Mouse (Mus musculus): ENCODE data around the gene Mdm4.

The Mdm4 gene

DNA sequence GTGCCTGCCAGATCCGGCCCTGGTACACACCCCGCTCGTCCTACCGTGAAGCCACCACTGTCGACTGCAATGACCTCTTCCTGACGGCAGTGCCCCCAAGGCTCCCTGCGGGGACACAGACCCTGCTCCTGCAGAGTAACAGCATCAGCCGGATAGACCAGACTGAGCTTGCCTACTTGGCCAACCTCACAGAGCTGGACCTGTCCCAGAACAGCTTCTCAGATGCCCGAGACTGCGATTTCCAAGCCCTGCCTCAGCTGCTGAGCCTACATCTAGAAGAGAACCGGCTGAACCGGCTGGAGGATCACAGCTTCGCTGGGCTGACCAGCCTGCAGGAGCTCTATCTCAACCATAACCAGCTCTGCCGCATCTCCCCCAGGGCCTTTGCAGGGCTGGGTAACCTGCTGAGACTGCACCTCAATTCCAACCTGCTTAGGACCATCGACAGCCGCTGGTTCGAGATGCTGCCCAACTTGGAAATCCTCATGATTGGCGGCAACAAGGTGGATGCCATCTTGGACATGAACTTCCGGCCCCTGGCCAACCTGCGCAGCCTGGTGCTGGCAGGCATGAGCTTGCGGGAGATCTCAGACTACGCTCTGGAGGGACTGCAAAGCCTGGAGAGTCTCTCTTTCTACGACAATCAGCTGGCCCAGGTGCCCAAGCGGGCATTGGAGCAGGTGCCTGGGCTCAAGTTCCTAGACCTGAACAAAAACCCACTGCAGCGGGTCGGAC is 92.9 kb downstream of the Mdm4 start:
- DNase-seq, result no peak

DNA sequence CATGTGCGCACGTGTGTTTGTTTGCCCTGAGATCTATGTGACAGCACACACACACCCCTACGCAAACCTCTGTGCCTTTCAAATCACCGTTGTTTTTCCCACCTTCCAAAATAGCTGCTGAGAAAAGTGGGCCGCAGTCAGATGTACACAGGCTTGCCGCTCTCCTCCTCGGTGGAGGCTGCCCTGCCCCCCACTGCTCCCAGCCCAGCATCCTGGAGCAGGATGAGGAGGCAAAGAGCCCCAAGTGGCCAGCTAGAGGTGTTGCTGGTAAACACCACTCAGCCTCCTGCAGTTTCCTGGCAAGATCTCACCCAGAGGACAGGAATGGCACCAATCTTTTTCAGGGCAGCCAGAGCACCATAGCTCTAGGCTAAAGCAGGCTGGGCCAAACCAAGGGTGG is 95.5 kb downstream of the Mdm4 start:
- DNase-seq, result no peak

DNA sequence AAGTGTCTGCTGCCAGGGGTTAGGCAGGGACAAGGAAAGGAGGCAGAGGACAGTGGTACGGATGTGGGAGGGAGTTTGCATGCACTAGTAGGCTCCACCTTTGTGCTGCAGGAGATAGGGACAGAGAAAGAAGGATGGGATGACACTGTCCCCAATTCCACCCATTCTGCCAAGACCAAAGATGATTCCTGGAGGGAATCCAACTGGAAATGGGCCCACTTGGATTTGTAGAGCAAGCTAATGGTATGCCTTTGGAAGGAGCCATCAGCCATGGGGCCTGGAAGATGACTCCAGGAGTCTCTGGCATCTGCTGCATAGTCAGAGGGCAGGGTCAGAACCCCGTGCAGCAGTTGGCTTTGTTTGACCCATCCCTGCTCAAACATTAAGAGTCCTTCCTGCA is 97.9 kb downstream of the Mdm4 start:
- no peak for DNase-seq

DNA sequence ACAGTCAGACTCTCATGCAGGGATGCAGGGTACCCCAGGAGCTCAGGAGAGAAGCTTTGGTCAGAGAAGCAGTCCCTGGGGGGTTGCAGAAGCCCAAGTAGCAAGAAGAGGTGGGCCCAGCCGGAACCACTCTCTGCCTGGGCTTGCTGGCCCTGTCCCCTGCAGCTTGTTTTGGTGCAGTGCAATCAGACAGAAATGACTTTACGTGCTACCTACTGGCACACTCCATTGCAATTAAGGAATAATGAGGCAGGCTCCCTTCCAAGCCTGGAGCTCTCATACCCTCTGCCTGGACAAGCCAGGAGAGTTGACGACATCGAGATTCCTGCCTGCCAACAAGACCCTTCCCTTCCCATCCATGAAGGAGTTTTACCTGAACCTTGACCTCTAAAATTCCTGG is 100.1 kb downstream of the Mdm4 start:
- no peak for DNase-seq

DNA sequence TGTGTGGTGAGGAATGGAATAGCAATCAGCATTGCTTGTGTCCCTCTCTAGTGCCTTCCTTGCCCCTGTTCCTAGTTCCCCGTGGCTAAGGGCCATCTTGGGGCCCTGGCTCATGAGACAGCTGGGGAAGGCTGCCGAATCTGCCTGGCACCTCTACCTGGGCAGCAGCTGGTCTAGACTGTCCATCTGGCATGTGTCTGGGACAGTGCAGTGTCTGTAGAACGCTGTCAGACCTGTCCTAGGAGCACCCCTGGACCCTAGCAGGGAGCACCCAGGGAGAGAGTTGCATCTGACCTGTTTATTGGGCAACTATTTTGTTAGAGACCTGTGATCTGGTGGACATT is 101.5 kb downstream of the Mdm4 start:
- DNase-seq, result no peak

DNA sequence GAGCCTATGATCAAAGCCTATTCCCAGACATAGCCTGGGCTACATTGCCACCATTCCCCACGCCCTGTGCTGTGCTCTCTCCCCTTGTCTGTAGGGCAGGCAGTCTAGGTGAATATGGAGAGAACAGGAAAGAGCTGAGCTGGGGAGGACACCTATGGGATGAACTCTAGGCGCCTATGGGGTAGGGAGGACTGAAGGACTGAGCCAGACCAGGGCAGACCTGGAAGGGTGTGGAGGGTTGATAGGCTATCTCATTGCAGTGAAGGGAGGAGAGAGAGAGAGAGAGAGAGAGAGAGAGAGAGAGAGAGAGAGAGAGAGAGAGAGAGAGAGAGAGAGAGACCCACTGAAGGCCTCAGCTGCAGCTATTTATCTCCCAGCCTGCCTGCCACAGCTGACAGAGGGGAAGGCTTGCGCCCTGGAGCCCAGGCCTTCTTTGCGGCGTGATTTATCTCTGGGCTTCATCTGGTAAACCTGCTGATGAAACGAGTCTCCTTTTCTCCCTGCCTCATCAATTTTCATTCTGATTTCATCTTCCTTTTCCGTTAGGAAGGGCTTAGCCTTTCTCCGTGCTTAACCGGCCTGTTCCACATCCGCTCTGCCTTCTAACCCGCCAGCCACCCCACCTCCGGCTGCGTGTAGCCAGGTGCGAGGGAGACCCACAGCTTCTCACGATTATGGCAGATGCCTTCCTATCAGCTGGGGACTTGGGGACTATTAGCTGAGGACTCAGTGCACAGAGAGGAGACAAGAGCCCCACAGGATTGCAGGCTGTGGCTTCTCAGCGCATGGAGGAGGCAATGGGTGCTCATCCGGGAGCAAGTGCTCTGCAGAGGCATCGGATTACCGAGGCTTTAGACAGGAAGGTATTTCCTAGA is 102.1 kb downstream of the Mdm4 start:
- DNase-seq, result no peak

DNA sequence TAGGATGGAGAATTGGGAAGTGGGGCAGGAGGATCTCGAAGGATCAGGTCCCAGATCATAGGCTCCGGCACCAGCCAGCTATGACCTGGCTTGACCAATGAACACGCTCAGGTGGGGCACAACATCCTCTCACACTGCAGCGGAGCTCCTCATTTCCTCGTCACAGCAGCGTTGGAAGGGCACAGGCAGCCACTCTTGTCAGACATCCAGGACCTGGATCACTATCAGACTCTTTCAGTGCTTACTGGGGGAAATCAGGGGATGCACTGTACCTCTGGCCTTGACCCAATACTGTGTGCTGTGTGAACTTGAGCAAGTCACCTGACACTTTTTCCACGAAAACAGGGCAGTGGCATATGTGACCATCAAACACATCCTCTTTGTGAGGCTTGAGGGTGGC is 105.1 kb downstream of the Mdm4 start:
- no peak for DNase-seq

DNA sequence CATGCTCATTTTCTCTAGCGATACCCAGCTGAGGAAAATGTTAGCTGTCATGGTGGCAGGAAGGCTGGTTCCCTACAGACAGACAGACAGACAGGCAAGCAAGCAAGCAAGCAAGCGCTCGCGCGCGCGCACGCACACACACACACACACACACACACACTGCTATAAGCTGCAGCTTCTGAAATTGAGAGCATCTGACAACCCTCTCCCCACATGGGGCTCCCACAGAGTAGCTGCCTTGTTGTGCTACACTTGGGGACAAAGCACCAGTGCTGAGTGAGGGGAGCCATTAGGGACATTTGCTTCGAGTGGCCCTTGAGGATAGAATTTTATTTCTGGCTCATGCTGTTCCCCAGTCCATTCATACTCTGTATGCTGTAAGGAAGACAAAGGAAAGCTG is 108.1 kb downstream of the Mdm4 start:
- no peak for DNase-seq

DNA sequence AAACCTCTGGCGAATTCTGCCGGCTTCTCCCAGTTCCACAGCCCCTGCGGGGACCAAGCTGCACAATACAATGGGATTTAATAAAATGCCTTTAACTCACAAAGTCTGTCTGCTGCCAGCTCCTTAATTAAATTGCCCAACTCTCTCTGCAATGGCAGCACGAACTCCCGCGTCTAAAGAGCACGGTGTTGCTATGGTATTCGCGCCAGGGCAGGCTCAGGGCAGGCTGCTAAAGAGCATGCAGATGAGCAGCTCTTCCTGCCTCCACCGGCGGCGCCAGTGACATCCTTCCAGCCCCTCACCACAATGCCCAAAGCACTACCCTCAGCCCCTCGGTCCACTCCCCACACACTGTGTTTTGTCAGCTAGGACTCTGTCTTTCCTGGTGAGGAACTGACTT is 109.3 kb downstream of the Mdm4 start:
- no peak for DNase-seq

DNA sequence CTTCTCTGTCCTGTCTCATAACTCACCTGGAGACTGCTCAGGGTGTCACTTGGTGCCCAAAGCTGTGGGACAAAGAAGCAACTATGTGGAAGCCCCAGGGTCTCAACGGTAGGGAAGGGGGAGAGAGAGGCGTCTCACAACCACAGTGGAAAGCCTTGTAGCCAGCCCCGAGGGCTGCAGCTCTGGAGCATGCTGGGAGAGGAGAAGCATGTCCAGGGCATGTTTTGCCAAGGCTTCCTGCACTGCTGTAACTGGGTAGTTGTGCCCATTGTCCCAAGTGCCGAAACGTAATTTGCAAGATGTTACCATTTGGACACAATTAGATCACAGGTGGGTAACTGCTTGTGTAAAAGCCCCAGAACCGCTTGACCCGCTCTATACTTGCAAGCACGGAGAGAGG is 111.1 kb downstream of the Mdm4 start:
- DNase-seq, result no peak

DNA sequence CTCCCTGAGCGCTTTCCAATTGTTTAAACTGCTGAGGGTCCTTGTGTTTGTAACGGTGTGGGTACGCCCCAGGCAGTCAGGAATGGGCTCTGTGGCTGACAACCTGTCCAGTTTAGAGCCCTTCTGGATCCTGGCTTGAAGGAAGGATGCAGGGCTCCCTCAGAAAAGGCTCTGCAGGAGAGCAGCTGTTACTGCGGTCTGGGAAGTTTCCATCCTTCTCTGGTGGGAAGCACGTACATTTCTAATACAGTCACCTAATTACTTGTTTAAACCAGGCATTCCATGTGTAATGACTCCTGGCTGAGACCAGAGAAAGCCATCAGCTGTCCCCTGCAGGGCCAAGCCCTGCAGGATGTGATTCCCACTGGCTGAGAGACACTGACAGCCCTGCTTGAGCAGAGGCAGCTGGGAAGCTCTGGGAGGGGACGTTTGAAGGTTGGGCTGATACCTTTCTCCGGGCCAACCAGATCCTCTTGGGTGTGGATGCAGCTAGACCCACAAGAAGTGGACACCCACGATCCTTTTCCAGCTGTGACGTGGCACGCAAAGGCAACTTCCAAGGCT is 112.2 kb downstream of the Mdm4 start:
- no peak for DNase-seq

DNA sequence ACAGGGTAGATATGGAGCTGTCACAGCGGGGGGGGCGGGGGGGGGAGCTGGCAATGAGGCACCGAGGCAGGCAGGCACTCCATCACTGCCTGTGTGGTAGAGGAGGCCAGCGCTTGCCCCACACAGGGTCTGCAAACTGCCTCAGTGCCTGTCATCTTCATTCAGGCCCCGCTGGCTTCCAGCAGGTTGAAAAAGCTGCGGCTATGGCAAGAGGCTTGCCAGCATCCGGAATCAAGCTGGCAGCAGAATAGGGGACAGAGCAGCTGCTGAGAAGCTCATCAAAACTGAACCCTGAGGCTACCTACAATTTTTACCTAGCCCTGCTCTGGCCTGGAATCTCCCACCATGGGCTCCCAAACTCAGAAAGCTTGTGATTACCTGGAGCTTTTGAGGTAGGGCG is 112.8 kb downstream of the Mdm4 start:
- DNase-seq, result no peak

DNA sequence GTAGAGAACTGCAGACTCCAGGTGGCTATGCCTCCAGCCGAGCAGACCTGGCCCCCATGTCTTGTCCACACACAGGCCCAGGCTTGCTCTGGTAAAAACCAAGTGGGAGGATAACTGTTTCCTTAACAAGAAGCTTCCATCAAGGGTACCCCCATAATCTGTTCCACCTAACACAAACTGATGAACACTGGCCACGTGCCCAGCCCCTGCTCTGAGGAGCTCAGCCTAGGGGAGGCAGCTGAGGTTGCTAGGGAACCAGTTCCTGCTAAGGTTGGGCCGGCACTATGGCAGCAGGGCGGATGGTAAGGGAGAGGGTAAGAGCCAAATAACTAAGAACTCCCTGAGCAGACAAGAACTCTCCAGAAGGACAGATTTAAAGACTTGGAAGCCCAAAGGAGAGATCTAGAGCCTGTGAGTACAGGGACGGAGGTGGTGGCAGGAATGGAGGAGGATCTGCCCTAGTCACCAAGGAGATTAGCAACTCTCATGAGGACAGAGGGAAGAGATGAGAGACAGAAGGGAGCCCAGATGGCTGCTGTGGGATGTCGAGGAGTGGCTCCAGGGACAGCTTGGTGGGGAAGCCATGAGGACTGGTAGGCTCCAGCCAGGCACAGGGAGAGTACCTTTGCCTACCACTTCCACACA is 114.4 kb downstream of the Mdm4 start:
- no peak for DNase-seq

DNA sequence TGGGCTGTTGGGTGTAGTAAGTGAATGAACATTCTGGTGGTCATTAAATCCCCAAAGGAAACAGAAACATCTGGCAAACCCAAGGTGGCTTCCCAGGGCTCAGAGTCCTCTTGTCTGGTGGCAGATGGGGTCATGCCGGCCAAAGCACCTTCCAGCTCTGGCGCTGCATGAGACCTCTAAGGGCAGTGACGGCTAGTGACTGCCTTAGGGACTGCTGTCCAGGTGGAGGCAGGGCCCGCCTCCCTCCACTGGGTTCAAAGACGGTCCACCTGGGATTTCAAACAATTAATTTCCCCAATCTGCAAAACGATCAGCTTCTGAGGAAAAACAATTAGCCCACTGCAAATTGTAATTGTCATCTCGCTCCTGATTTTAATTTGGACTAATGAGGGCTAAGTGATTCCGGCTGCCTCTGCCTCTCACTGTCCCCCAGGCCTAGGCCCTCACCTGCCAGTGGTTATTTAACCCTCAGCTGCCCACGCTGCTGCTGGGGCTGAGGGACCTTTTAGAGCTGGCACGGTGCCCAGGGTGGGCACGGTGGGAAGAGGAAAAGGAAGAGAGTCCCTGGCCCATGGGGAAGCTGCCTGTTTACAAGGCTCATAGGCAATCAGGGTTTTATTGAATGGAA is 119.8 kb downstream of the Mdm4 start:
- no peak for DNase-seq

DNA sequence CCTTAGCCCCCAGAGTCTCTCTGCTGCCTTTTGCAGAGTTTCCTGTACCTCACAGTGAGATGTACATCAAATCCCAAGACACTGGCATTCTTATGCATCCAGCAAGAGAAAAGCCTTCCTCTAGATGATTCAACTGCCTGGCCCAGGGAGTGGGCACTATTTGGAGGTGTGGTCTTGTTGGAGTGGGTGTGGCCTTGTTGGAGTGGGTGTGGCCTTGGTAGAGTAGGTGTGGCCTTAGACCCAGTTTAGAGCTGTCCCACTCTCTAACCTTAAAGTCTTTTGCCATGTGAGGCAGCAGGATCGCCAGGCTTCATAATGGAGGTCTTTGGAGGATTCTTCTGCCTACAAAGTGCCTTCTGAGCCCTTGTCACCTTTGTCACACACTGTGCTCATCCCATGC is 120.4 kb downstream of the Mdm4 start:
- DNase-seq, result no peak

All from lung, postnatal 36 days (tissue).